Mouse (Mus musculus): ENCODE results near the gene Mxi1.

Gene Mxi1

GRCm38 (mm10) chr19:53322438-53323048 is 12.2 kb downstream of the Mxi1 start:
- in situ Hi-C loops (cut with MseI, MboI): no loop called here

- in situ Hi-C loops (cut with MseI, MboI): no loop called here
Observed at GRCm38 (mm10) chr19:53324866-53325265, 14.5 kb downstream of the Mxi1 start.

- in situ Hi-C loops (cut with MseI, MboI): no loop called here
Observed at GRCm38 (mm10) chr19:53325578-53326295, 15.4 kb downstream of the Mxi1 start.

- in situ Hi-C loops (cut with MseI, MboI): no loop called here
Observed at GRCm38 (mm10) chr19:53328116-53328515, 17.8 kb downstream of the Mxi1 start.

- in situ Hi-C loops (cut with MseI, MboI): no loop called here
Observed at GRCm38 (mm10) chr19:53329221-53329991, 19.1 kb downstream of the Mxi1 start.

- in situ Hi-C loops (cut with MseI, MboI): no loop called here
Observed at GRCm38 (mm10) chr19:53329992-53330381, 19.7 kb downstream of the Mxi1 start.

GRCm38 (mm10) chr19:53331882-53332500 is 21.7 kb downstream of the Mxi1 start:
- in situ Hi-C loops (cut with MseI, MboI): no loop called here

- in situ Hi-C loops (cut with MseI, MboI): no loop called here
Observed at GRCm38 (mm10) chr19:53333730-53334129, 23.4 kb downstream of the Mxi1 start.

- in situ Hi-C loops (cut with MseI, MboI): no loop called here
Observed at GRCm38 (mm10) chr19:53335241-53335640, 24.9 kb downstream of the Mxi1 start.

- in situ Hi-C loops (cut with MseI, MboI): no loop called here
Observed at GRCm38 (mm10) chr19:53340423-53340822, 30.1 kb downstream of the Mxi1 start.

GRCm38 (mm10) chr19:53343174-53343881 is 33.0 kb downstream of the Mxi1 start:
- in situ Hi-C loops (cut with MseI, MboI): no loop called here

- in situ Hi-C loops (cut with MseI, MboI): no loop called here
Observed at GRCm38 (mm10) chr19:53344062-53344461, 33.7 kb downstream of the Mxi1 start.

- in situ Hi-C loops (cut with MseI, MboI): no loop called here
Observed at GRCm38 (mm10) chr19:53345766-53346165, 35.4 kb downstream of the Mxi1 start.

GRCm38 (mm10) chr19:53353864-53354263 is 43.5 kb downstream of the Mxi1 start:
- in situ Hi-C loops (cut with MseI, MboI): no loop called here

- in situ Hi-C loops (cut with MseI, MboI): no loop called here
Observed at GRCm38 (mm10) chr19:53354271-53355000, 44.1 kb downstream of the Mxi1 start.

- in situ Hi-C loops (cut with MseI, MboI): no loop called here
Observed at GRCm38 (mm10) chr19:53355065-53355464, 44.7 kb downstream of the Mxi1 start.

GRCm38 (mm10) chr19:53359160-53360033 is 49.1 kb downstream of the Mxi1 start:
- in situ Hi-C loops (cut with MseI, MboI): loop anchor here (5.0 kb wide), 1 partner anchor 112 kb away; no protein-coding TSS in a partner anchor

GRCm38 (mm10) chr19:53360265-53360958 is 50.1 kb downstream of the Mxi1 start:
- in situ Hi-C loops (cut with MseI, MboI): loop anchor here (5.0 kb wide), 1 partner anchor 113 kb away; no protein-coding TSS in a partner anchor

GRCm38 (mm10) chr19:53362967-53363366 is 52.6 kb downstream of the Mxi1 start:
- in situ Hi-C loops (cut with MseI, MboI): loop anchor here (5.0 kb wide), 1 partner anchor 116 kb away; no protein-coding TSS in a partner anchor
